Mouse (Mus musculus) right cerebral cortex, postnatal 10 days (tissue): ENCODE measurements around the gene Paxx.

Experiments
- DNase-seq, 2 experiments: peaks; one replicate each; pipeline ENCODE4 v3.0.0; 2021; ENCODE audit warnings: low spot score in 2 of 2

Paxx gene

DNA sequence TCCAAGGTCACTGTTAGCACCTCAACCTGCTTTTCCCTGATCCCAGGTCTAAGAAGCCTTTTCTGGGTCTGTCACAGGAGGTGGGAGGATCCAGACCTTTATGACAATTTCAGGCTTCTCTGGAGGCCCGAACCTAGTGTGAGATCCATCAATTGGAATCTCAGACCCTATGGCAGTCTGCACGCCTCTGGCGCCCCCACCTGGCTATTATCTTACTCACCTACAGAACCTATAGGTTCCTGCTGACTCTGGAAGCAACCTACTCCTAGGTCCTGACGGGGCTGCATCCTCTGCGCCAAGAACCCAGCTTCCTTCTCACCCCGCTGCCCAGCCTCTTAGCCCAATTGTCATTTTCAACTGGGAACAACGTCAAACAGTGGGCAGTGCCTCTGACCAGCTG, 22.1 kb upstream of the Paxx start:
- DNase-seq, result no peak

DNA sequence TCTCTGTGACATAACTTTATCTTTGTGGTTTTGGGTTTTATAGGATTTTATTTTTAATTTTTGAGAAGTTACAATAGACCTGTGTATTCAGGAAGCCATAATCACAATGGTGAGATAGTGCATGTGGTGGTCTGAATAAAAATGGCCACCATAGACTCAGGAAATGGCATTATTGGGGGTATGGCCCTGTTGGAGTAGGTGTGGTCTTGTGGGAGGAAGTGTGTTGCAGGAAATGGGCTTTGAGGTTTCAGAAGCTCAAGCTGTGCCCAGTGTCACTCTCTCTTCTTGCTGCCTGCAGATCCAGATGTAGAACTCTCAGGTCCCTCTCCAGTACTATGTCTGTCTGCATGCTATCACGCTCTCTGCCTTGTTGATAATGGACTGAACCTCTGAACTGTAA, 19.6 kb upstream of the Paxx start:
- no peak for DNase-seq

DNA sequence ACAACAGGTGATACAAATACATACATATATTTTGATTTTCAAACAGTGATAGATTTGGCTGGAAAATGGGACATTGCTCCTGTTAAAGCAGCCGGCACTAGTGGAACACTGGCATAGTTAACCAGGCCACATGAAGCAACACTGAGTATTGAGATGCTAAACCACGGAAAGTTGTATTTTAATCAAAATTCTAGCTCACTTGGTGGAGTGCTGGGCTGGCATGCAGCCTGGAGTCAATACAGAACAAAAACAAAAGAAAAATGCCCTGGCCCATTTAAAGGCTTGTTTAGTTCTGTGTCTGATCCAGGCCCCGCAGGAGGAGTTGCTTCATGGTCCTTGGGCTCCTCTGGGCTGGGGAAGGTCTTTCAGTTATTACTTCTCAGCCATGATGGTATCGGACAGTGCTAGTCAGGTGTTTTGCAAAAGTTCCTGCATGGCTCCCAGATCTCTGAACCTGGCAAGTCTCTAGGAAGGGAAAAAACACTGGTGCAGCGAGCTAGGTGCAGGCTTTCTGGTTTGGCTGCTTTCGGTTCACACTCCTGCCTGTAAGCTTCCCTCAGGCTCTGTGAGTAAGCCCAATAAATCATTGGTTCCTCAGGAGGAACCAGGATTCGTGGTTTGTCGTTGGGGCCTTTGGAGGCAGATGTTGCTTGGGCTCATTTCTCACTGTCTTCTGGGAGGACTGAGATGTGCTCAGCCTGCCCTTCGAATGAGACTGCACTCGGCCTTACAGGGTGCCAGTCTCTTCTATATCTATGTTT, 18.8 kb upstream of the Paxx start:
- peak in 1 of 2 experiments; percentile 34 for DNase-seq

DNA sequence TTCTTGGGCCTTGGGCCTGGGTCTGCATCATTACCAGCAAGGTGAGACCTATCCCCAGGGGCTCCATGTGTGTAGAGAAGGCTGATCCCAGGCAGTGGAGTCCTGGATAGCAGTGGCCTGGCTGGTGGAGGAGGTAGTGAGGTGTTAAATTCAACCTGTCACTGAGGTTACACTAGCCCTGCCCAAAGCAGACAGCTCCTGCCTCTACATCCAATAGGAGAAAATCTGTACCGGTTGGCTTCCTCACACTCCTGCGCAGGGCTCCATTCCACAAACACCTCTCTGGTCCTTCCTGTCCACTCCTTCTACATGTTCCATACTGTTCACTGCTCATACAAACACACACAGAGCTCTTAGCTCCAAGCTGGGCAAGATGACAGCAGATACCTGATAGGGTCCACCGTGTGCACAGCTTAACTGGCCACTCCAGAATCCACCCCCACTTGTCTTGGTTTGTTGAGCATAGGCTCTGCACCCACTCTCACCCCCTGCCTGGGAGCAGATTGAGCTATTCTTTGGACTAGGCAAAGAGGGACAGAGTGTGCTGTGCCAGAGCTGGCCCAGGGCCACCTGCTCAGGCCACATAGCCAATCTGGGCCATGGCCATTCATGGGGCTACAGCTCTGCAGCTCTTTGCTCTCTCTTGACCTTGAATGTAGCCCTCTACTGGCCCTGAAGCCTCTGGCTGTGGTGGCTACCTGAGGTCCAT, 17.2 kb upstream of the Paxx start:
- peak; percentile 63 to 68 for DNase-seq

DNA sequence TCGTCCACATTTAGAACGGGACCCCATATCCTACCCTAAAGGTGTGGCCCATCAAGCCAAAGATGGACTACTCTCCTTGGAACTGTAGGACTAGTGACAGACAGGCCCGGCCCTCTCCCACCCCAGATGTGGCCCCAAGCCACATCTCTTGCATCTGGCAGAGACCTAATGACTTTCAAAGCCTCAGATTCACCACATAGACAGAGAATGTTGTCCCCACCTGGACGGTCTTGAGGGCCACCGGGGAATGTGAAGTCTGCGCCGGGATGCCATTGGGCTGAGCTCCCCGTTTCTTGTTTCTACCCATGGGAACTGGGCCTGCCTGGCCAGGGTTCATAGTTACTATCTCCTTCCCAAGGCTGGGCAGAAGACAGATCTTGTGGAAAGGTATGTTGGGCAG, 16.6 kb upstream of the Paxx start:
- DNase-seq, result no peak

DNA sequence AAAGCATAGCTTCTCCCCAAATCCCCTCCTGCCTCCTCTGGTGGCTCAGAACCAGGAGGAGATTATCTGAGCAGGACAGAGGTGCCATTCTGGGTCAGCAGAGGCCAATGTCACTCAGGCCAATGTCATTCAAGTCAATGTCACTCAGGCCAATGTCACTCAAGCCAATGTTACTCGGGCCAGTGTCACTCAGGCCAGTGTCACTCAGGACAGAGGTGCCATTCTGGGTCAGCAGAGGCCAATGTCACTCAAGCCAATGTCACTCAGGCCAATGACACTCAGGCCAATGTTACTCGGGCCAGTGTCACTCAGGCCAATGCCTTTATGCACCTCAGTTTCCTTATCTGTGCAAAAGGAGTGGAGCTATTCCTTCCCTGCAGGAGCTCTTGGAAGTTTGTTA, 11.7 kb upstream of the Paxx start:
- DNase-seq, result no peak

DNA sequence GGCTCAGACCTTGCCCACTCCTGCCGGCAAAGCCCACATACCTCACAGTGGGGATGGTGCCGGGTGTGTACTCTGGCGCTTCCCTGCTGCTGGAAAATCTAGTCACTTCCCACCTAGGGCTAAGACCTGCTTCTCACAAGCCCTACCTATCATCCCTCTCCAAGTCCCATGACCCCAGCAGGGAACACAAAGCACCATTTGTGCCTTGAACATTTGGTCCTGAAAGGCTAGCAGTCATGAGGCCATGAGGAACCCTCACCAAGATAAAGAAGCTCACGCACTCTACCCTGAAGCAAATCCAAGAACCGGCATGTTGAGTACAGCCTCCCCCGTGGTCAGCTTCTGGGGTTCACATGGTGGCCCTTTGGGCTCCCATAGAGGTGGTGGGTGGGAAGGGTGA, 9.1 kb upstream of the Paxx start, which contains the start of gene Ptgds:
TSS of gene Ptgds (minus strand) at position 78 of the 400 bp plus-strand sequence.
- no peak for DNase-seq

DNA sequence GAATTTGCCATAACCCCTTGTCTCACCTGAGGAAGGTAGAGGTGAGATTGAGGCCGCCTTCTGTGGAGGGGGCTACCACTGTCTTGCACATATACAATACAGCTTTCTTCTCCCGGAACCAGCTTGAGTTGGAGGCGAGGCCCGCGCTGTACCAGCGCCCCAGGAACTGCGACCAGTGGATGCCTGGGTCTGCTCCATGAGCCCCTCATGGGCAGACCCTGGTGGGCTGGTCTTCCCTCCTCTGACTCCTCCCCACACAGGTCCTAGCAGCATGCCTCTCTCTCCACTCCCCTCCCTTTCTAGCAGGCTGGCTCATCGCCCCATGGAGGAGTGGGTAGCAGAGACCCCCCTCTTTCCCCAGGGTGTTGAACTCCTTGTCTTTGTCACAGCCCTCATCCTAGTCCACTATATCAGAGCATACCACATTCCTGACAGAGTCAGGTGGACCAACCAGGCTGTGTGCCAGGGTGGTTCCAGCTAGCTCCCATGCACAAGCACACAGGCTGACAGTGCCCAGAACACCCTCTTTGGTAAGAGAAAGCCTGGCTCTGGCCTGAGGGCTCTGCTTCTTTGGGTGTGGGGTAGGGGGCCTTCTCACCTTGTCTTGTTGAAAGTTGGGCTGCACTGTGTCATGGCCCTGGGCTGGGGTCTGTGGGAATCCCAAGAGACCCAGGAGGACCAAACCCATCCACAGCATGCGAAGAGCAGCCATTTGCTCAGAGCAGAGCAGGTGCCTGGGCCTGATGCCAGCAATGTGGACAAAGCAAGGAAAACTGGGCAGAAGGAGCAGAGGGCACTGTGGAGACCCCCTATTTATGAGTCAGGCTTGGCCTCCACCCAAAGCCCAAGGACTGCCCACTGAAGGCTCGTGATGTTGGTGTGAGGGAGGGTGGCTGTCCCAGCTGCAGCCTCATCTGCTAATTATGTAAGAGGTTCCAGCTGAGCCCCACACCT, 8.3 kb upstream of the Paxx start:
- DNase-seq, result peak; percentile 61 to 62

DNA sequence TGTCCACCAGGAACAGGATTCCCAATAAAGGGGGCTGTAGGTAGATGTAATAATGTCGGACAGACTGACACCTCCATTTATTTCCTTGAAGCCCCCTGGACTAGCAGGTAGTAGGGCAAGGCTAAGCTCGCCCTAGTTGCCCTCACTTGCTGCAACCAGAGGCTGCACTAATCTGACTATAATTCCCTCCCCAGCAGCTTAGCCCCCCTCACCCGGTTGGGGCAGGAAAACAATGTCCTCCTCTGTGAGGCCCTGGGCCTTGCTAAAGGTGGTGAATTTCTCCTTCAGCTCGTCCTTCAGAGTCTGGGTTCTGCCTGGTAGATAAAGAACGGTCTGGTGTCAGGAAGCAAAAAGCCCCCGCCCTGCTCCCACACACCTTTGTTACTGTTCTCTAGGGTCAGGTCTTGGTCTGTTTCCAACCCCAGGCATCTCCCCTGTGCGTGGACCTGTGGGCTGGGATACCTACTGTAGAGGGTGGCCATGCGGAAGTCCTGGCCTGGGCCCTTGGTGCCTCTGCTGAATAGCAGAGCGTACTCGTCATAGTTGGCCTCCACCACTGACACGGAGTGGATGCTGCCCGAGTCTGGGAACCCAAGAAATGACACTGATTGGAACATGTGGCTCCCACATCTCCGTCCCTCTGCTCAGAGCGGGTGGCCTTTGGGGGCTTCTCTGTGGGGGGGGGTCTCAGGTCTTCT, 6.9 kb upstream of the Paxx start:
- DNase-seq, result no peak

DNA sequence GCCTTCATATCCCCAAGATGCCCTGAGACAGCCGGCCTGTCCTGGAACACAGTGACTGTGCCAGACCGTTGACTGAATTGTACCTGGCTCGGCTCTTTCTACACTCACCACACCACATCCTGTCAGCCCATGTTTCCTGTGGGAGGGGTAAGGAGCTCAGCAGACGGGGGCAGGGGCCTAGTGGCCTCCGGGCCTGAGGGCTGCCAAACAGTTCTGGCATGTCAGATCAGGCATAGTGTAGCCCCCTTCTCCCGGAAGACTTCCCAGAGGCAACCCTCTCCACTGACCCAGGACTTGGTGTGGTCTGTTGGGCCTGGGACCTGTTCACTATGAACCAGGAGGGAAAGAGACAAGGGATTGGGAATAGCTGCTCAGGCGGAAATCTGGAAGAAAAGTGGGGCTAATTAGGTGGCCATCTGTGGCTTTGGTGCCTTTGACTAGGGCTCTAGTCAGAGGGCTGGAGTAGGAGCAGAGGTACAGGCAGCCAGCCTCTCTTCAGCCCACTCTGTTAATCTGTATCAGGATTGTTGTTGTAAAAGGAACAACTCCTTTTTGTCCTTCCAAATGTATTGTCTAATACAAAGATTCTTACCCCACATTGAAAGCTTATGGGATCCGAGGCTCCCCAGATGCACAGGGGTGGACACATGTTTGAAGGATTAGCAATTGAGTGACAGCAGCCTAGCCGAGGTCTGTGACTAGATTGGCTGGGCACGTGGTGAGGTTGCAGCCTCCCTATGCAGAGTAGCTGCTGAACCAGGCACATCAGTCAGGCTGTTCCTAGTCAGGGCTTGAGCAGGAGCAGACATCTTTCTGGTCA, 5.1 kb upstream of the Paxx start:
- no peak for DNase-seq

DNA sequence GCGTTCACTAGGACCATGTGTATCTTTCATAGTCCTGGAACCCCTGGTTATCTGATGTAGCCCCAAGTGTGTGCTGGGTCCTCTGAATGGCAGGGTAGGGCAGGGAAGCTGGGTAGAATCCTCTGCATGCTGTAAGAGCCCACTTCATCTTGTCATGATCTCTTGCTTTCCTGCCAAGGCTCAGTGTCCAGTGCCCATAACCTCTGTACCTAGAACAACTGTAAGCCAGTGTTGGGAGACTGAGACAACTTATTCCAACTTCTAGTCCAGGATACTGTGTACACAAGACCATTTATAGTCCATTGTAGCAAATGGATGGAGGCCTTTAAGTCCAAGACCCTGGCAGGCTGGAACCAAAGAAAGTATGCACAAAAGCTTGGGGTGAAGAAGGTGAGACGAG, 4.4 kb upstream of the Paxx start:
- DNase-seq, result no peak

DNA sequence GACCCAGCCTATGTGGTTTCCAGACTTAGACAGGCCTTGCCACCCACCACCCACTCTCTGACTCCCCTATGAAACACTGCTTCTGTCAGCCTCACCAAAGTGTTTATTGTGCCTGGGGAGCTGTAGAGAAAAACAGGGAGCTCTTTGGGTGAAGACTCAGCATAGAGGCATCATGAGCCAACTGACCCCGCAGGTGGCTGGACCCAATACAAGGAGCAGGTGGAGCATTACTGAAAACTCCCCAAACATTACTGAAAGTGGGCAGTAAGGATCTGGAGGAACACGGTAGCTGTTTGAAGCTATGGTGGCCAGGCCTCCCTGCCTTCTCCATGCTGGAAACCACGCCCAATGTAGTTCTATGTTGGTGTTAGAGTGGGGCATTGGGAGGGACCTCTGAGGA, 2.7 kb upstream of the Paxx start:
- DNase-seq, result no peak

DNA sequence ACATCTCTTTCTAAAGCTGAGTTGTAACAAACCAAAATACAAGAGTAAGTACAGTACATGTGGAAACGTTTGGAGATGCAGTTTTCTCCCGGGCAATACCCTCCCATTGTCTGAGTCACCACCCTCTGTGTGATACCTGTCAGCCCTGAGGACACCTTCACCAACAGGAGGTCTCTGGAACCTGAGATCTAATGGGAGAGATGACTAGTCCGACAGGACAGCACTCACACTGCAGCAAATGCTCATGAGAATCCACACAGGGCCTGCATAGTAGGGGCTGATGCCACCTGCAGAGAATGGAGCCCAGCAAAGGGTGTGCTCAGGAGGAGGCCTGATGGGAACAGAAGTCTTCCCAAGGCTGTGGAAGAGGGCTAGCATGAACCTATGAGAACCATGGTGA, 513 bp upstream of the Paxx start:
- peak in 1 of 2 experiments; percentile 28 for DNase-seq

DNA sequence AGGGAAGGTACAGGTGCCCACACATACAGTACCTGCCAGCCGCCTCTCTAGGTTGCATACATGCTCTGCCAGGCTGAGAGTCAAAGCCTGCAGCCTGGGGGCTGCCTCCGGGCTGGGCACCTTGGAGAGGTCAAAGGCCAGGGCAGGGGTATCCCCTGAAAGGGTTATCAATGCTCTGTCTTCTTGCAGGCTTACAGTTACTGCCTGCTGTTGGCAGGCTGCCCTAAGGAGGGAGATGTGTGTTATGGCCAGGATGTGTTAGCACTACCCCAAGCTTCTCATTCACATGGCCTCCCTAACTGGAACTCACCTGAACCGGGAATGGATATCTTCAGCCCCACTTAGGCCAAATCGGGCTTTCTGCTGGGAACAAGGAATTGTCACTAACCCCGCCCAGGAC, 759 bp downstream of the Paxx start:
- DNase-seq, result peak; percentile 61 to 67

DNA sequence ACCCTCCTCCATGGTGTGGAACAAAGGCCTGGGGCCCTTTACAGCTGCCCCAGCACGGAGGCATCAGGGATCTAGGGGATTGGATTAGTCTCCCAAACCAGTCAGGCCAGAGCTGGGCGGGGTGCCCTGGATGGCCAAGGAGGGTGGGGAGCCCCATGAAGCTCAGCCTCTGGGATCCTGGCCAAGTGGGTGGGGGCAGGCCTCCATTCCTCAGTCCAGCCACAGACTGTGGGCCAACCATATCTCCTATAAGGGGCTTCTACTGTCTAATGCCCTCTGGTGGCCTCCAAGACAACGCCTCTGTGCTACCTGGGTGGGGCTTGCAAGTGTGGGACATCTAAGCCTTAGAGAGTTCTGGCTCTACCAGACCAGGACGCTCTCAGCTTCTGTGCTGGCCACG, 2.0 kb downstream of the Paxx start:
- peak in 1 of 2 experiments; percentile 46 for DNase-seq

DNA sequence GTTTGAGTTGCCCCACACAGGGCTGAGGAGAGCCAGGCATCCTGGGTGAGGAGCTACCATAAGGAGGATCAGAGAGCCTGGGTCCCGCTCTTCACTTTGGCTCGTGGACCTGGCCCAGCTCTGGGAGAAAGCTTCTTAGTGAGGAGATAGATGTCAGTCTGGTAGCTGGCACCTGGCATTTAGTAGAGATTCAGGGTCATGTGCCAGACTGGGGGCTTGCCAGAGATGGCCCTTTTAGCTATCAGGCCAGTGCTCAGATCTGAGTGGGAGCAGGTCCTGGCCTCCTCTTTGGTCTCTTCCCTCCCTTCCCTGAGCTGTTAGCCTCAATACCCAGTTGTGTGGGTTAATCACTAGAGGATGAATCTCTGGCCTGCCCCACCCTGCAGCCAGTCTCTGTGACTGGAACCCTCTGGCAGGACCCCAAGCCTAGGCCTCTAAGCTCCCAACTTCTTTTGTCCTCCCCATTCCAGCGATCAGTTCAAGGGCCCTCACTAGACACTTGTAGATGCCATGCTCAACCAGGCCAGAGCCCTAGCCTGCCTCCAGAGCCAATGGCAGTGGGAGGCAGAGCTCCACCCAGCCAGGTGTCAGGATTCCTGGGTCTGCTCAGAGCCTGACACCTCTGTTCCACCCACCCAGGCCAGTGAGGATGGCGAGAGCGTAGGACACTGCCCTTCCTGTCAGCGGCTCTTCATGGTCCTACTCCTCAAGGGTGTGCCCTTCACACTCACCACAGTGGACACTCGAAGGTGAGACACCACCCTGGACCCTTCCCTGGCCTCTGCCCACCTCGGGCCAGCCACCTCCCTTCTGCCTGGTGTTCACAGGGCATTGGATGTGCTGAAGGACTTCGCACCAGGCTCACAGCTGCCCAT, 3.6 kb downstream of the Paxx start:
- peak in 1 of 2 experiments; percentile 33 for DNase-seq

DNA sequence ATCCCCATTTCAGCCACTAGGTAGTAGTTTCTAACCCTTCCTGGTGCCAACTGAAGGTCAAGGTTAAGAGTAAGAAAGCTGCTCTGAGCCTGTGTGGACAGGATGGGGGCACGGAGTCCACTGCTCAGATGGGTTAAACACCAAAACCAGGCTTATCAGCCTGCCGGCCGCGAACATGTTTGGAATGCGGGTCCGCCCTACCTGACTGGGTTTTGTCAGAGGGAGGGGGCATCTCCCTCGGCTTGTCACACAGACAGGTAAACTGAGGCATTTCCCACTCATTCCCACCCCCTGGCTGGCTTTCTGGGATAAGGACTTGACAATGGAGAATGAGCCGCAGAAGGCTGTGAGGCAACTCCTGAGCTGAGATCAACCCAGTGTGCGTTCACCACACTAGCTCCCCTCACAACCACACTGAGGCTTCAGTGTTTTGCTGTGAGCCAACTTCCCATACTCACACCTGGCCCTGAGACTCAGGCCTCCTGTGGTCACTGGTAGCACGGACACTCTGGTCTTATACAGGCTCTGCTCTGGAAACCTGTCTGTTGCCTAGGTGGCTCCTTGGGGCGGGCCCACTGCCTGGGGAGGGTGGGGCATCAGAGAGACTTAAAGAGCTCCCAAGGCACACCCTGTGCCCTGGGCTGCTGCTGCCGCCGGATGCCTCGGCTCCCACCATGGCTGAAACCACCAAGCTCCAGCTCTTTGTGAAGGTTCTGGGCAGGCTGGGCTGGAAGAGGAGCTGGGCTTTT, 4.5 kb downstream of the Paxx start, which contains the start of gene Clic3:
TSS of gene Clic3 (plus strand) at position 634 of the 749 bp plus-strand sequence.
- DNase-seq, result no peak

DNA sequence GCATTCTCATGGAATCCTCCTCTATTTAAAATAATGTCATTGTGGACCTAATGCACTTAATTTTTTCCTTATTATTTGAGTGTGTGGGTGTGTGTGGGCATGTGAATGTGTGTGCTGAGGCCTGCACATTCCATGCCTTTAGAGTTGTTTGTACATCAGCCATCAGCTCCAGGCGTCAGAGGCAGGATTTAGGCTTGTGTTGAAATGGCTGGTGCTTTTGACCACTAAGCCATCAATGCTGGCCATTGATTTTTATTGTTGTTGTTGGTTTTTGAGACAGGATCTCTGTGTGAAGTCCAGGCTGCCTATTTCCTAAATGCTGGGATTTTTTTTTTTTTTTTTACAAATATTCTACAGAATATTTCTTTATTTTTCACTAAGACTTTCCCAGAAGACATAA, 7.9 kb downstream of the Paxx start:
- DNase-seq, result no peak
